Mouse (Mus musculus): ENCODE data around the gene Gm21789. TPM values are rescaled to one million over a fixed set of nuclear protein-coding genes. Genes with fewer than 3 reads are reported as not detected.
"Not testable (repeated sequence)": the region's sequence is repeated elsewhere in the genome, so short reads cannot be mapped to it uniquely, and the experiment has no call there.

Gm21789 gene
- not detected in 2 replicates for polyA plus RNA-seq (2012; rRNA removed)

DNA sequence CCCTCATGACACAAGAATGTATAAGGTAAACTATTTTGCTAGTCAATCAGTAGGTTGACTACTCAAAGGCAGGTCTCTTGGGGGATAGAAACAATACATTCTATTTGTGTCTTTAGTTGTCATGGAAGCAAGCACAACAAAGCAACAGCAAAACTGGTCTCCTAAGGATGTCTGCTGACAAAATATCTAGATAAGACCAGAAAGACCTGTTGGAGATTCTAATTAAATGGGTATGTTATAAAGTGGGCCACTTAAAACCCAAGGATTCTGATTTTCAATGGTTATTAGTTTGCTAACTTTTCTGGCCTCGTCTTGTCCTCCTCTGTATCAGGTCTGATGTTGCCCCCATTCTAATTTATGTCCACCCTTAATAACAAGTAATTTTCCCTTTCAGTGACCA, at the start of gene Gm21789:
Gm21789 (plus strand) TSS at position 301 of the 400 bp plus-strand sequence.
- DNase-seq (ENCODE audit: low read depth), result not testable (repeated sequence)

DNA sequence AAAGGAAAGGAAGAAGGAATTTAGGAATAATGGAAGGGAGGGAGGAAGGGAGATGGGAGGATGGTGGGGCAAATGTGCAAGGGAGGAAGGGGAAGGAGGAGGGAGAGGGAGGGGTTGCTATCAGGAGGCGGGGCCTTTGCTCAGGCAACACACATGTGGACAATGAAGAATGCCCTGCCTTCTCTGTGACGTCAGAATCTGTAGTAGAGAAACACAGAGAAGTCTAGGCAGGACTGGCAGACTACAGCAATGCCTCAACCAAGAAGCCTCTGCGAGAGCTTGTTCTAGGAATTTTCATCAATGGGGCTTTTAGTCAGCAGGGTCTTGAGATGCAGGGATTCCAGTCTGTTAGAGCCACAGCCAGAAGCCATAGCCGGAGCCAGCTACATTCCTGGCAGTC, 47.2 kb upstream of the Gm21789 start, which contains the start of gene Btbd35f30:
Btbd35f30 (plus strand) TSS at position 301 of the 400 bp plus-strand sequence.
- DNase-seq (ENCODE audit: low read depth), result not testable (repeated sequence)

DNA sequence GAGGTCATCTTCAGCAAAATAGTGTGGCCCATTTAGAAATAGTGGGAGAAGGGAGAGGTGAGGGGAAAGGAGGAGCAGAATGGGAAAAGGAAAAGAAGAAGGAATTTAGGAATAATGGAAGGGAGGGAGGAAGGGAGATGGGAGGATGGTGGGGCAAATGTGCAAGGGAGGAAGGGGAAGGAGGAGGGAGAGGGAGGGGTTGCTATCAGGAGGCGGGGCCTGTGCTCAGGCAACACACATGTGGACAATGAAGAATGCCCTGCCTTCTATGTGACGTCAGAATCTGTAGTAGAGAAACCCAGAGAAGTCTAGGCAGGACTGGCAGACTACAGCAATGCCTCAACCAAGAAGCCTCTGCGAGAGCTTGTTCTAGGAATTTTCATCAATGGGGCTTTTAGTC, 32.0 kb downstream of the Gm21789 start, which contains the start of gene Btbd35f5:
Btbd35f5 (plus strand) TSS at position 301 of the 400 bp plus-strand sequence.
- DNase-seq (ENCODE audit: low read depth), result not testable (repeated sequence)

Other genes with a start within 250 kb of the Gm21789 start
- gene Btbd35f21, start 215.7 kb upstream of the Gm21789 start, polyA plus RNA-seq (2012; rRNA removed), result not detected in 2 replicates
- not detected in 2 replicates for gene Btbd35f30, start 47.1 kb upstream of the Gm21789 start, polyA plus RNA-seq (2012; rRNA removed)
- gene Btbd35f5, start 32.1 kb downstream of the Gm21789 start, polyA plus RNA-seq (2012; rRNA removed), result not detected in 2 replicates

All from brain, embryonic 14.5 days (tissue).